Mouse (Mus musculus) left cerebral cortex, adult 11 months (tissue): Measurements from ENCODE around the gene Adora2b.
"Not testable (repeated sequence)": the region's sequence is repeated elsewhere in the genome, so short reads cannot be mapped to it uniquely, and the experiment has no call there.

Source experiments
- DNase-seq: peaks from one replicate; pipeline ENCODE4 v3.0.0; 2022; ENCODE audit warnings: low spot score

Gene Adora2b

DNA sequence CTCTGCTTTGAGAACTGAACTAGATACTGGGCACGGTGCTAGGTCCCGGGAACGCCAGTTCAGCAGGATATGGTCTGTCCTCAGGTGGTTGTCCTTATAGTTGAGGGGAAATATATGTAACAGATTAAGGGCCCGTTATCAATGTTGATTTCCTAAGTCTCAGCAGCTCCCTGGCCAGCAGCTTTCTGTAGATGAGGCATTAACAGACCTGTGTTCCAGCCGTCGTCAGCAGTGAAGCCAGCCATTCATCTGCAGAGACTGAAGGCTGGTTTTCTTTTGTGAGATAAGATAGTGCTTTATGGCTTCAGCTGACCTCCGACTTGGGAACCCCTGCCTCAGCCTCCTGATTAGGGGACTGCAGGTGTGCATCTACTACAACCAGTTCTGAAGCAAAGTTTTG, 15.2 kb downstream of the Adora2b start:
- DNase-seq = no peak

DNA sequence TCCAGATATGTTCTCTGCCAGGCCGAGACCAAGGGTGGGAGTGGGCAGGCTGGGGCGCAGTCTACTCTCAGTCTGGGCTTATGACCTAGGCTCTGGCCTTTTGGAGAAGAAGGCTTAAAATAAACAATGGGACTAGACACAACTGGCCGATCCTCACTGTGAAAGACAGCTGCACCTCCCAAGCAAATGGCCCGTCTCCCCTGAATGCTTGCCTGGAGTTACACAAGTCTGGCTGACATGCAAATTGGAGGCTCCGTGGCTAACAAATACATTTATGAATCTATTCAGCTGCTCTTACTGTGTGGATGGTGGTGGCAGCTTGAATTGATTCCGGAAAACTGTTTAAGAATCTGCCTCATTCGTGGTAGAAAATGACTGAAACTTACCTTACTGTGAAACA, 16.9 kb downstream of the Adora2b start:
- DNase-seq = no peak

DNA sequence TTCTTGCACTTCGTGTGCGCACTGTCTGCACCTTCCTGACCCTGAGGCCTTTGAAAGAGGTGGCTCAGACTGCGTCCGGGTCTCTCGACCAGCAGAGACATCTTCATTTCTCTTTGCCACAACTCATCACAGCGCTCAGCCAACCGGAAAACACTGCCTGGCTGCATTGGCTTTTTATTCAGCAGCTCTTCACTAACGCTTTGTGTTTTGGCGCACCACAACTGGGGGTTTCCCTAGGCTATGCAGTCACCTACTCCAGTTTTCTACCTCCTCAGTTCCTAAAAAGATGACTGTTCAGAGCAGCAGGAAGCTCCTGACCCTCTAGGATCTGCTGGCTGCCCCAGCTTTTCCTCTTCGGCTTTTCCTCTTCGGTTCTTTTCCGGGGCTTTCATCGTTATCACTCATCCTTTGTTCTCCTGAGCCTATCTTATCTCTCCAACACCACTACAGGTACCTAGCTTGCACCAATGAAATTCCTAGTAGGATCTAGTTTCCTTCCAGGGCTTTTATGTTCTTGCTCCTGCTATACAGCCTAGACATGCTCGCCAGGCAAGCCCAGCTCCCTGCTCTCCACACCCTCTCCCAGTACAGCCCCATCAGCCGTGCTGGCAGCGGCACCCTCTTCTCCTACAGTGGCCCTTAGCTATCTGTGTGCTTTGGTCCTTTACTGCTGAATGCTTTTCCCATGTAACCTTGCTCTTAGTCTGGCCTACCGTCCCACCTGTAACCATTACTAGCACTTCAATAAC, 17.9 kb downstream of the Adora2b start:
- no peak for DNase-seq

DNA sequence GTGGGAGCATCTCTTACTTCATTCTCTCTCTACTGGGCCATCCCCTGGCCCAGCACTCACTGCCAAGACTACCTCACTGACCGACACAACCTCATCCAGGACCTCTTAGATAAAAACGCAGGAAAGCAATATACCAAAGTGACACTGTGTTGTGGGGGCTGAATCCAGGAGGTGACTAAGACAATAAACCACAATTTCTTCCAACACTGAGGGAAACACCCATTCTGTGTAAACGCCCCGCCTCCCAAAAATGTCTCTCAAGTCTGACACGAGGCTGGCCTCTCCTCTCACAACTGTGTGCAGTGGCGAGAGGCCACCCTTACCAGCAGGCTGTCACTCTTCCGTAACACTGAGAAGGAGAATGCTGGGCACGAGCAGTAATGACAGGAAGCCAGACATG, 19.6 kb downstream of the Adora2b start:
- no peak for DNase-seq

DNA sequence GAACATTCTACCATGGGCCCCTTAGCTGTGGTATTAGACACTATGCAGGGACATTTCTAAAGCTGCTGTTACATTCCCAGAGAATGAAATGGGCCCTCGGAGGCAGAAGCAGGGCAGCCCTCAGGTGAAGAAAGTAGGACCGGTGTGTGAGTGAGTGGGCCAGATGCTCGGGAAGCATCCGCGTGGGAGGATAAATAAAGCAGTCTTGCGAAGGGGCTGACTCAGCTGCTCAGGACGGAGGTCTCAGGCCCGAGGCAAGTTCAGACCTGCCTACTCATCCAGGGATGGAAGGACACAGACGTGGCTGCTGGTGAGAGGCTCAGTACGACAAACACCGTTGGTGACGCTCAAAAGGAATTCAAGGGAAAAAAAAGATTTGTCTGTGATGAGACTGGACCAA, 20.3 kb downstream of the Adora2b start:
- DNase-seq = no peak

DNA sequence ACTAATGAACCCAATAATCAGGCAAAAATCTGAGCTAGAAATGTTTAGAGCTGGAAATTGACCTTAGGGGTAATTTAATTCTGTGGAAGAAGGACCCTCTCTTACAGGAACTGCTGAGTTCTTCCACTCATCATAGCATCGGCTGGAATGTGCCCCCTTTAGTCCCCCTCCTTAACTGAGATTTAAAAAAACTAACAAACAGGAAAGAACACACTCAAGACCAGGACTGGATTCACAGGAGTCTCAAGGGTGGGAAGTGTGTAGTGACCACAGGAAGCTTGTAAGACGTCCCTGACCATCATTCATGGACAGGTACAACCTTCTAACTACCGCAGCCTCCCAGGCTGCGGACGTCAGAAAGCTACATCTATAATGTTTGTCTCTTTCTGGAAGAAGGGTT, 22.1 kb downstream of the Adora2b start:
- no peak for DNase-seq

DNA sequence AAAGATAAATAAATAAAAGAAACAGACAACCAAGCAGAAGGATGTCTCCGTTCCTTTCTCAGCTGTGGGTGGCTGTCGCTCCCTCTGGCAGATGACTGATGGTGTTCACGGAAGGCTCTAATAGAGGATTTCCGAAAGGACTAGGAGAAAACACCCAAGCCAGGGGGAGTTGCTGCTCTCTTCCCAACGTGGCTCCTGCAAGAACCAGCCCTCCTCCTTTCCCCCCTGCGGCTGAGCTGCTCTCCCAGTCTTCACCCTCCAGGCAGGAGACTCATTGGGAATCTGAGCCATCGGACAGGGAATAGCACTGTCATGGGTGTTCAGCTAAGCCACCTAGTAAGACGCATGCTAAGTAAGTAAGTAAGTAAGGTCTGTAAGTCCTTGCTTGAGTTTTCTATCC, 28.3 kb downstream of the Adora2b start:
- DNase-seq = no peak

DNA sequence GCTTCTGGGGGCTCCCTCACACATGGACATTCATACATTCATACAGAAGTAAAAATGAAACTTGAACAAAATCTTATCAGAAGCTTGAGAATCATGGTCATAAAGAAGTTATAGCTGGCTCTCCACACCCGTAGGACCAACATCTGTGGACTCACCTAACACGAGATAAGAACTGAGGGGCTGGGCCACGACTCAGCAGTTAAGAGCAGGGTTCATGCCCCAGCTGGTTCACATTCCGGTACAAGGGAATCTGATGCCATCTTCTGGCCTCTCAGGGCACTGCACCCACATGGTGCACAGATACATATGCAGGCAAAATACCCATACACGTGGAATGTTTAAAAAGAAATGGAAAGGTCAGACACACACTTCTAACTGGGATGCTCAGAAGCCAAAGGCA, 29.2 kb downstream of the Adora2b start:
- DNase-seq = peak; percentile 18

DNA sequence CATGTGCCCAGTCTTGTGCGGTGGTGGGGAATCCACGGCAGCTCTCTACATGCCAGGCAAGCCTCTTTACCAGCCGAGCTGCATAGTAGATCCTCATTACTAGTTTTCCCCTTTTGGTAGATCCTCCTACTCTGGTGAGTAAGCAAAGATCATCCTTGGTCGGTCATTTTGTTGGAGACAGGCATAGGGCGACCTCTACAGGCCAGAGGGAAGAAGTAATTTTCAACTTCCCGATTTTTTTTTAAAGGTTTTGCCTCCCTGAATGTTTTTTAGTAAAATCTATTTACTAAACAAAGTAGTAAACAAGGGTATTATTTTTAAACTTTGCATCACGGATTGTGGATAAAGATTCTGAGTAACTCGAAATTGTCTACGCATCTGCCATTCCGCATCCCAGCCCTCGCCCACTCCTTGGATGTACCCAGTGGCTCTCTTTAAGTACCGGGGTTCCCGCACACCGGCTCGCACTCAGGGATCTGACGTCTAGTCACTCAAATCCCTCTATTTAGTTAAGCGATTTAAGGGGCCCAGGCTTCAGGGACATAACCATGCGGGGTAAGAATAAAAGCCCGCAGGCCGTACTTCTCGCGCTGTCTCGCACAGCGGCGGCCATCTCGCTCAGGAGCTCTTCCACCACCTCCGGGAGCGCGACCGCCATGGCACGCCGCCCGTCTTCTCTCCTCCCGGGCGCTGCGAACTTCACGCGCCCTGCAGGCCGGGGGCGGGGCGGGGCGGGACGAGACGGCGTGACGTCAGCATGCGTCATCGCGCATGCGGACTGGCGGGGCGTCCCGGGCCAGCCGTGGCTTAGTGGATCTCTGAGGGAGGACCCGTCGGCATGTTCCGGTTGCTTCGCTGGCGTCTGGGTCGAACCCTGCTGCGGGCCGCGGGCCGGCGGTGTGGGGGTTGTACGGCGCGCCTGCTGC, 32.2 kb downstream of the Adora2b start, which contains the start of the genes Zswim7 and Ttc19:
Gene Zswim7, minus strand, starts transcription at position 701 of the 926 bp plus-strand sequence.
Gene Ttc19, plus strand, starts transcription at position 799 of the 926 bp plus-strand sequence.
- DNase-seq = peak; percentile 83

DNA sequence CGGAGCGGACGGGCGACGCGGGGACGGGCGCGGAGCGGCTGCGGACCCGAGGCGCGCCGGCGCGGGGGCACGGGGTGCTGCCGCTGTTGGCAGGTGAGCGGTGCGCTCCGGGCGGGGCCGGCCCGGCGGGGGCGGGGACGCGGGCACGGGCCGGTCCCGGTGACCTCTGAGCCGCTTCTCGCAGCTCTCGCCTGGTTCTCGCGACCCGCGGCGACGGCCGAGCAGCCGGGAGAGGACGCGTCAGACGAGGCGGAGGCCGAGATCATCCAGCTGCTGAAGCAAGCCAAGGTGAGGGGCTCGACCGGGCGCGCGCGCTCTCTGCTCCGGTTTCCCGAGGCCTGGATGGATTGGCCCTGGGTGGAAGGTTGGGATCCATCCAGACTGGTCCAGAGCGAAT, 32.8 kb downstream of the Adora2b start:
- peak; percentile 49 for DNase-seq

DNA sequence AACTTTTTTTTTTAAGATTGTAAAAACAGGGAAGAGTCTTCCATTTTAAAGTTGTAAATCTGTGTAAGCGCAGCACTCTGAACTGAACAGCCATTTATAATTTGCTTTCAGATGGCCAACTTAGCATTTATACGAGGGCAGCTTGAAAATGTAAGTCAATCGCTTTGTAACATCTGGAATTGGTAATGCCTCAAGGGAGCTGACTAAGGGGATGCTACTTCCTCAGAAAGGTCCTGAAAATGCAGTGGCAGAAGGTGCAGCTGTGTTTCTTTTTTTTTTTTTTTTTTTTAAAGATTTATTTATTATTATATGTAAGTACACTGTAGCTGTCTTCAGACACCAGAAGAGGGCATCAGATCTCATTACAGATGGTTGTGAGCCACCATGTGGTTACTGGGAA, 35.2 kb downstream of the Adora2b start:
- not testable (repeated sequence) for DNase-seq

DNA sequence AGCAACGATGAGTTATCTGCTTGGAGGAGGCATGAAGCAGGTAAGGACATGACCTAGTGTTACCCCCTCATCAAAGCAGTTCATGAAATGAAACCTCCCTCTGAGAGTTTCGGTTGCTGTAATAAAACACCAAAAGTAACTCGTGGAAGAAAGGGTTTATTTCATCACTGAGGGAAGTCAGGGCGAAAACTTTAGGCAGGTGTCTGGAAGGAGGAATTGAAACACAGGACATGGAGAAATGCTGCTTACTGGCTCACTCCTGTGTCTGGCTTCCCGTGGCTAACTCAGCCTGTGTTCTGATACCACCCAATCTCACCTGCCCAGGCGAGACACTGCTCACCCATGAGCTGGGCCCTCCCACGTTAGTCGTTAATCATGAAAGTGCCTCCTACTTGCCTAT, 36.2 kb downstream of the Adora2b start:
- DNase-seq = no peak

DNA sequence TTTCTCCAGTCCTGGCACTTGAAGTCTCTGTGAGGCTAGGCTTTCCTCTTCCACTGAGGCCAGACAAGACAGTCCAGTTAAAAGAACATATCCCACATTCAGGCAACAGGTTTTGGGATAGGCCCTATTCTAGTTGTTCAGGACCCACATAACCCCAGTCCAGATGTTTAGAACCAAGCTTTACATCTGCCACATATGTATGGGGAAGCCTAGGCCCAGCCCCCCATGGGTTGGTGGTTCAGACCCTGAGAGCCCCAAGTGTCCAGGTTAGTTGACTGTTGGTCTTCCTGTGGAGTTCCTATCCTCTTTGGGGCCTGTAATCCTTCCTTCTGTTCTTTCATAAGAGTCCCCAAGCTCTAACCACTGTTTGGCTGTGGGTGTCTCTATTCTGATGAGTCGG, 38.9 kb downstream of the Adora2b start:
- no peak for DNase-seq

DNA sequence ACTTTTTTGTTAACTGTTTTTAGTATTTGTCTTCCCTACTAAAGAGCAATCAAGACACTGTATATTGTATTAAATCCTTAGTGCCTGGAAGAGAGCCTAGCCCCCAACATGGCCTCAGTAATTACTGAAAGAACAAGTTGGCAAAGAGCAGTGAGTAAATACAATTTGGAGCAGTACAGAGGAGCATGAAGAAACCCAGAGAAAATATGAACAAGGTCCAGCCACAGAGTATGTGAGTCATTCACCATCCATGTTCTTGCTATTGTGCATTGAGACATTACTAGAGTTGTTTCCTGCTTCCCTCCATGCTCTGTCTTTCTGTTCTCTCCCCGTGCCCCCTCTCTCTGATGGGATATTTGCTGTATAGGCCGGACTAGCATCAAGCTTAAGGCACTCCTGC, 45.3 kb downstream of the Adora2b start:
- no peak for DNase-seq

DNA sequence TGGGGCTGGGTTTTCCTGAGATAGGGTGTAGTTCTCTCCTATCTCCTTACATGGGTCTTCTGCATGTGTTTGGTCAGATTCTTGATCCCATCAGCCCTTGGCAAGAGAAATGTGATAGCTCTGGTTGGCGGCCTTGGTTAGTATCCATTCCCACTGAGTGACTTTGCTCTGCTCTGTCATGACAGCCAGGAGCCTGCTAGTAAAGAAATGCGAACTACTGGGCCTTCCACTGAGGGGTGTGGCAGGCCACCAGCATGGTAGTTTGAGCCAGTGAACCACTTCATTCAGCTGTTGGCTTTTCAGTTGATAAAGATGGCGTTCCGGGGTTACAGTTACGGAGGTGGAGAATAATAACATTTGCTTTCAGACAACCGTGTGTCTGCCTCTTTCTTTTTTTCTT, 50.1 kb downstream of the Adora2b start:
- no peak for DNase-seq

DNA sequence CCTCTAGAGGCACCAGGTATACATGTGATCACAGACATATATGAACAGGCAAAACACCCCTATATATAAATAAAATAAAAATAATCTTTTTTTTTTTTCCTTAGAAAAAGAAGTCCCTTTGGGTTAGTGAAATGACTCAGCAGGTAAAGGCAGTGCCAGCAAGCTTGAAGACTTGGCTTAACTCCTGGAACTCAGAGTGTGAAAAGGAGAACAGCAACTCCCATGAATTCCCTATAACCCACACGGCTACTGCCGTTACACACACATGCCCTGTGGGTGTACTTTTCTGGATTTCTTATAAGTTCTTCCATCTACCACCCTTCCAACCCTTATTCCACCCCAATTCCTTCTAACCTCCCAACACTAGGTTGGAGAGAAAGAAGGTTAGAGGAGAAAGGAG, 57.1 kb downstream of the Adora2b start:
- DNase-seq = no peak

DNA sequence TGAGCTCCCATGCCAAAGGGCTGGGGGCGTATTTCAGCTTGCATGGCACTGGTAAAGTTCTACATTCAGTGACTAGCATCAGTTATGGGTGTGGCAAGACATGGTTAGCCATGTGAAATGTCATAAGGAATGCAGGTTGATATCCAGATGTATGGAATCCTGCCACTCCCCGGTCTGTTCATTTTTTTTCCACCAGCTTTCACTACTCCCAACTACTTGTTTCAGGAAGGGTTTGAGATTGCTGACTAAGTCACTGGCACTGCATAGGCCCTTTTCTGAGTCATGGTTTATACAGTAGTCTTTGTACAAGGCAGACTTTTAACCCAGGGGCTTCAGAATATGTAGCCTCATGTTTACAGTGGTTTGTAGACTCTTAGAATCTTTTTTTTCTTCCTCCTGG, 60.5 kb downstream of the Adora2b start:
- DNase-seq = no peak

DNA sequence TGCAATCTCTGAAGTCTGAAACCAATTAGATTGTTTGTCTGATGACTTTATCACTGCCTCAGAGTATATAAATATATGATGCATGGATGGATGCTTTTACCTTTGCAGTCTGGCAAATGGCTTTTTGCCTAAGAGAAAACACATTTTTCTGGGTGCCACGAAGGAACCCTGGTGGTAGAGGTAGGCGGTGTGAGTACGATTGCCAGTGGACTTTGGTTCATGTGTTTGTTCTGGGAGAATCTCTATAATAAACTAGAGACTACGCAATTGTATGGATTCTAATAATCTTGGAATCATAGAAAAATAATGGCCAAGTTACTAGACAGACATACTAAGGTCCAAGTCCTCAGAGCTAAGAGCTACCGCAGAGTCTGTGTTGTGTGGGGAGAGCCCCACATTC, 66.2 kb downstream of the Adora2b start:
- no peak for DNase-seq
